Mouse (Mus musculus): ENCODE results near the gene Zcchc7. TPM values are rescaled to one million over a fixed set of nuclear protein-coding genes. Genes with fewer than 3 reads are reported as not detected.
A peak's percentile ranks its signal among the peaks of the same experiment; 100 is the strongest.

The Zcchc7 gene
- polyA plus RNA-seq (2015; fragmentation: Nextera tagmentation; extraction: Ambion mirVana) = 10.1 and 10.8 TPM in 2 replicates

- peak within 1 kb of the TSS; percentile 88 for H3K9ac ChIP-seq (ENCODE audit: low read depth, low read length)
- H3K27me3 ChIP-seq (ENCODE audit: control insufficient read depth, insufficient read depth, low read depth, low read length) = no peaks in the 10 kb centered on the region
- peak within 1 kb of the TSS; percentile 87 for H3K27ac ChIP-seq (ENCODE audit: low read length)
- H3K9me3 ChIP-seq (replicated peaks; ENCODE audit: control insufficient read depth, low read length) = no peaks in the 10 kb centered on the region
- 4% methylated on average over 15 of the region's 15 CpGs for WGBS (ENCODE audit: insufficient replicate concordance)
- peak within 1 kb of the TSS; percentile 67 for H3K4me2 ChIP-seq (ENCODE audit: low read depth, low read length)
- no peaks in the 10 kb centered on the region for H3K36me3 ChIP-seq (ENCODE audit: control insufficient read depth, insufficient read depth)
- H3K4me1 ChIP-seq (ENCODE audit: control insufficient read depth, low read depth, low read length) = peaks cover 3% of the 10 kb centered on the region
- ATAC-seq (ENCODE audit: low read depth) = peak; percentile 2; the same call in 1 of the 2 replicates
- H3K4me3 ChIP-seq (ENCODE audit: low read depth, low read length) = peak within 1 kb of the TSS; percentile 77
Measured at GRCm38 (mm10) chr4:44755553-44756133, at the start of gene Zcchc7. Gene Zcchc7, plus strand, starts transcription at chr4:44755877.

GRCm38 (mm10) chr4:44705967-44706366 lies 49.7 kb upstream of the Zcchc7 start:
- H3K4me3 ChIP-seq (ENCODE audit: low read depth, low read length) = no peak overlapping the region
- H3K9me3 ChIP-seq (replicated peaks; ENCODE audit: control insufficient read depth, low read length) = no peaks in the 10 kb centered on the region
- H3K9ac ChIP-seq (ENCODE audit: low read depth, low read length) = no peak overlapping the region
- ATAC-seq (ENCODE audit: low read depth) = no peak
- no peak overlapping the region for H3K4me2 ChIP-seq (ENCODE audit: low read depth, low read length)
- H3K36me3 ChIP-seq (ENCODE audit: control insufficient read depth, insufficient read depth) = no peaks in the 10 kb centered on the region
- no peak overlapping the region for H3K27ac ChIP-seq (ENCODE audit: low read length)
- 5% methylated on average over 7 of the region's 7 CpGs for WGBS (ENCODE audit: insufficient replicate concordance)
- no peaks in the 10 kb centered on the region; the same call in 1 of the 2 replicates for H3K4me1 ChIP-seq (ENCODE audit: control insufficient read depth, low read depth, low read length)
- peaks cover 96% of the 10 kb centered on the region for H3K27me3 ChIP-seq (ENCODE audit: control insufficient read depth, insufficient read depth, low read depth, low read length)

GRCm38 (mm10) chr4:44706865-44707264 lies 48.8 kb upstream of the Zcchc7 start:
- Histone ChIP-seq H3K36me3 (ENCODE audit: control insufficient read depth, insufficient read depth) (no peaks in the 10 kb centered on the region), H3K9ac (ENCODE audit: low read depth, low read length) (no peak overlapping the region), H3K4me3 (ENCODE audit: low read depth, low read length) (no peak overlapping the region), H3K4me2 (ENCODE audit: low read depth, low read length) (no peak overlapping the region), H3K4me1 (ENCODE audit: control insufficient read depth, low read depth, low read length) (no peaks in the 10 kb centered on the region; the same call in 1 of the 2 replicates), H3K9me3 (replicated peaks; ENCODE audit: control insufficient read depth, low read length) (no peaks in the 10 kb centered on the region), H3K27me3 (ENCODE audit: control insufficient read depth, insufficient read depth, low read depth, low read length) (peaks cover 98% of the 10 kb centered on the region), H3K27ac (ENCODE audit: low read length) (no peak overlapping the region)
- ATAC-seq (ENCODE audit: low read depth) = no peak
- WGBS (ENCODE audit: insufficient replicate concordance) = 30% methylated on average over 1 of the region's 1 CpGs

GRCm38 (mm10) chr4:44708311-44708710 lies 47.4 kb upstream of the Zcchc7 start:
- Histone ChIP-seq H3K9me3 (replicated peaks; ENCODE audit: control insufficient read depth, low read length) (no peaks in the 10 kb centered on the region), H3K36me3 (ENCODE audit: control insufficient read depth, insufficient read depth) (no peaks in the 10 kb centered on the region), H3K4me2 (ENCODE audit: low read depth, low read length) (no peak overlapping the region), H3K27me3 (ENCODE audit: control insufficient read depth, insufficient read depth, low read depth, low read length) (peaks cover 98% of the 10 kb centered on the region), H3K27ac (ENCODE audit: low read length) (no peak overlapping the region), H3K4me1 (ENCODE audit: control insufficient read depth, low read depth, low read length) (no peaks in the 10 kb centered on the region; the same call in 1 of the 2 replicates), H3K9ac (ENCODE audit: low read depth, low read length) (no peak overlapping the region), H3K4me3 (ENCODE audit: low read depth, low read length) (no peak overlapping the region)
- WGBS (ENCODE audit: insufficient replicate concordance) = 43% methylated on average over 8 of the region's 8 CpGs
- ATAC-seq (ENCODE audit: low read depth) = no peak

- peaks cover 98% of the 10 kb centered on the region for H3K27me3 ChIP-seq (ENCODE audit: control insufficient read depth, insufficient read depth, low read depth, low read length)
- no peak overlapping the region for H3K27ac ChIP-seq (ENCODE audit: low read length)
- no peaks in the 10 kb centered on the region for H3K36me3 ChIP-seq (ENCODE audit: control insufficient read depth, insufficient read depth)
- no peak overlapping the region for H3K4me3 ChIP-seq (ENCODE audit: low read depth, low read length)
- H3K9me3 ChIP-seq (replicated peaks; ENCODE audit: control insufficient read depth, low read length) = no peaks in the 10 kb centered on the region
- H3K4me1 ChIP-seq (ENCODE audit: control insufficient read depth, low read depth, low read length) = no peaks in the 10 kb centered on the region
- H3K9ac ChIP-seq (ENCODE audit: low read depth, low read length) = no peak overlapping the region
- H3K4me2 ChIP-seq (ENCODE audit: low read depth, low read length) = no peak overlapping the region
- ATAC-seq (ENCODE audit: low read depth) = no peak
Measured at GRCm38 (mm10) chr4:44709091-44709695, 46.5 kb upstream of the Zcchc7 start.

- no peaks in the 10 kb centered on the region for H3K4me1 ChIP-seq (ENCODE audit: control insufficient read depth, low read depth, low read length)
- H3K9me3 ChIP-seq (replicated peaks; ENCODE audit: control insufficient read depth, low read length) = no peaks in the 10 kb centered on the region
- WGBS (ENCODE audit: insufficient replicate concordance) = 27% methylated on average over 16 of the region's 16 CpGs
- no peak within 1 kb of the TSS for H3K4me2 ChIP-seq (ENCODE audit: low read depth, low read length)
- H3K27ac ChIP-seq (ENCODE audit: low read length) = no peak within 1 kb of the TSS
- H3K36me3 ChIP-seq (ENCODE audit: control insufficient read depth, insufficient read depth) = no peaks in the 10 kb centered on the region
- no peak for ATAC-seq (ENCODE audit: low read depth)
- H3K9ac ChIP-seq (ENCODE audit: low read depth, low read length) = no peak within 1 kb of the TSS
- no peak within 1 kb of the TSS for H3K4me3 ChIP-seq (ENCODE audit: low read depth, low read length)
- H3K27me3 ChIP-seq (ENCODE audit: control insufficient read depth, insufficient read depth, low read depth, low read length) = peaks cover 96% of the 10 kb centered on the region
Measured at GRCm38 (mm10) chr4:44709740-44710700, 45.7 kb upstream of the Zcchc7 start, which contains the start of gene Pax5. Gene Pax5, minus strand, starts transcription at chr4:44710487.

GRCm38 (mm10) chr4:44710701-44711097 lies 45.0 kb upstream of the Zcchc7 start:
- no peak for ATAC-seq (ENCODE audit: low read depth)
- H3K9me3 ChIP-seq (replicated peaks; ENCODE audit: control insufficient read depth, low read length) = no peaks in the 10 kb centered on the region
- under 1% methylated on average over 30 of the region's 30 CpGs for WGBS (ENCODE audit: insufficient replicate concordance)
- H3K4me1 ChIP-seq (ENCODE audit: control insufficient read depth, low read depth, low read length) = no peaks in the 10 kb centered on the region
- H3K4me2 ChIP-seq (ENCODE audit: low read depth, low read length) = no peak overlapping the region
- H3K4me3 ChIP-seq (ENCODE audit: low read depth, low read length) = no peak overlapping the region
- H3K27ac ChIP-seq (ENCODE audit: low read length) = no peak overlapping the region
- H3K9ac ChIP-seq (ENCODE audit: low read depth, low read length) = no peak overlapping the region
- H3K36me3 ChIP-seq (ENCODE audit: control insufficient read depth, insufficient read depth) = no peaks in the 10 kb centered on the region
- peaks cover 94% of the 10 kb centered on the region for H3K27me3 ChIP-seq (ENCODE audit: control insufficient read depth, insufficient read depth, low read depth, low read length)

GRCm38 (mm10) chr4:44711136-44711900 lies 44.4 kb upstream of the Zcchc7 start:
- H3K27me3 ChIP-seq (ENCODE audit: control insufficient read depth, insufficient read depth, low read depth, low read length) = peaks cover 90% of the 10 kb centered on the region
- H3K4me2 ChIP-seq (ENCODE audit: low read depth, low read length) = no peak overlapping the region
- H3K9ac ChIP-seq (ENCODE audit: low read depth, low read length) = no peak overlapping the region
- H3K4me3 ChIP-seq (ENCODE audit: low read depth, low read length) = no peak overlapping the region
- H3K36me3 ChIP-seq (ENCODE audit: control insufficient read depth, insufficient read depth) = no peaks in the 10 kb centered on the region
- 4% methylated on average over 25 of the region's 25 CpGs for WGBS (ENCODE audit: insufficient replicate concordance)
- no peaks in the 10 kb centered on the region for H3K9me3 ChIP-seq (replicated peaks; ENCODE audit: control insufficient read depth, low read length)
- no peak for ATAC-seq (ENCODE audit: low read depth)
- no peaks in the 10 kb centered on the region for H3K4me1 ChIP-seq (ENCODE audit: control insufficient read depth, low read depth, low read length)
- H3K27ac ChIP-seq (ENCODE audit: low read length) = no peak overlapping the region
